Mouse (Mus musculus) MEL (cell line): Measurements from ENCODE around the gene Vps26b. TPM values are rescaled to one million over a fixed set of nuclear protein-coding genes. Genes with fewer than 3 reads are reported as not detected.

Experiments
- DNase-seq: peaks from one replicate; pipeline ENCODE4 v3.0.0; 2011; ENCODE audit warnings: low read depth, low spot score
- H3K27ac ChIP-seq: 2 replicates; pipeline ENCODE4 v1.5.1; 2012; ENCODE audit warnings: low read depth, mild to moderate bottlenecking, control low read depth, low read length, moderate library complexity; ENCODE audit not compliant: control insufficient read depth
- H3K27me3 ChIP-seq, 2 experiments: fragments of 150-350 bp in 1 of 2; sonication (generic) in 1 of 2; 2 replicates each; pipeline ENCODE4 v1.6.1; 2012; ENCODE audit warnings: low read length in 2 of 2, mild to moderate bottlenecking in 2 of 2, improper control_type of control experiment in 1 of 2, moderate library complexity in 1 of 2; ENCODE audit not compliant: insufficient read depth in 2 of 2, control insufficient read depth in 1 of 2
- H3K36me3 ChIP-seq, 2 experiments: 2 replicates each; pipeline ENCODE4 v1.6.1; 2012 to 2014; ENCODE audit warnings: low read length in 2 of 2, improper control_type of control experiment in 1 of 2, inconsistent platforms in 1 of 2, mild to moderate bottlenecking in 1 of 2; ENCODE audit not compliant: insufficient read depth in 2 of 2, control insufficient read depth in 1 of 2
- H3K4me1 ChIP-seq, 2 experiments: fragments of 150-350 bp in 1 of 2; sonication (generic) in 1 of 2; 2 replicates each; pipeline ENCODE4 v1.6.1; 2012; ENCODE audit warnings: low read length in 2 of 2, improper control_type of control experiment in 1 of 2, mild to moderate bottlenecking in 1 of 2; ENCODE audit not compliant: insufficient read depth in 2 of 2, control insufficient read depth in 1 of 2
- H3K4me3 ChIP-seq, 2 experiments: fragments of 150-350 bp in 1 of 2; sonication (generic) in 1 of 2; 2 replicates each; pipeline ENCODE4 v1.5.1; 2012; ENCODE audit warnings: low read depth in 2 of 2, low read length in 2 of 2, mild to moderate bottlenecking in 2 of 2, moderate library complexity in 2 of 2, control low read depth in 1 of 2, improper control_type of control experiment in 1 of 2; ENCODE audit not compliant: control insufficient read depth in 1 of 2, insufficient read depth in 1 of 2
- H3K79me2 ChIP-seq: 2 replicates; pipeline ENCODE4 v1.6.1; 2012; ENCODE audit warnings: mild to moderate bottlenecking, low read length, moderate library complexity; ENCODE audit not compliant: control insufficient read depth, poor library complexity, insufficient read depth
- H3K9ac ChIP-seq: 2 replicates; pipeline ENCODE4 v1.6.1; 2012; ENCODE audit warnings: low read depth, mild to moderate bottlenecking, control low read depth, low read length, moderate library complexity; ENCODE audit not compliant: control insufficient read depth, poor library complexity, severe bottlenecking
- H3K9me3 ChIP-seq: fragments of 150-350 bp; sonication (generic); replicated peaks from 2 replicates; pipeline ENCODE4 v1.6.1; 2012; ENCODE audit warnings: mild to moderate bottlenecking, low read length, improper control_type of control experiment, moderate library complexity; ENCODE audit not compliant: insufficient read depth
- CTCF ChIP-seq, 3 experiments: IDR thresholded peaks in 2 of 3; conservative IDR thresholded peaks in 1 of 3; 2 replicates each; pipeline ENCODE4 v1.5.1; 2011 to 2012; ENCODE audit warnings: low read length in 3 of 3, low read depth in 2 of 3, mild to moderate bottlenecking in 2 of 3, improper control_type of control experiment in 1 of 3, inconsistent platforms in 1 of 3, mixed read lengths in 1 of 3, moderate library complexity in 1 of 3; ENCODE audit not compliant: control insufficient read depth in 1 of 3, insufficient read depth in 1 of 3, poor library complexity in 1 of 3, severe bottlenecking in 1 of 3
- E2F4 ChIP-seq: IDR thresholded peaks from 2 replicates; pipeline ENCODE4 v1.6.1; 2011; ENCODE audit warnings: low read depth, low read length, improper control_type of control experiment, borderline replicate concordance
- GABPA ChIP-seq: IDR thresholded peaks from 2 replicates; pipeline ENCODE4 v1.6.1; 2012; ENCODE audit warnings: low read depth, mild to moderate bottlenecking, inconsistent platforms, low read length, improper control_type of control experiment, moderate library complexity
- GATA1 ChIP-seq: IDR thresholded peaks from 2 replicates; pipeline ENCODE4 v1.6.1; 2011; ENCODE audit warnings: low read depth, low read length, improper control_type of control experiment
- HCFC1 ChIP-seq: IDR thresholded peaks from 2 replicates; pipeline ENCODE4 v1.6.1; 2012; ENCODE audit warnings: low read depth, mild to moderate bottlenecking, inconsistent platforms, low read length, improper control_type of control experiment, moderate library complexity
- MAX ChIP-seq: IDR thresholded peaks from 2 replicates; pipeline ENCODE4 v1.6.1; 2011; ENCODE audit warnings: low read length, improper control_type of control experiment
- MYB ChIP-seq: IDR thresholded peaks from 2 replicates; pipeline ENCODE4 v1.6.1; 2011; ENCODE audit warnings: mild to moderate bottlenecking, low read depth, low read length, improper control_type of control experiment
- NELFE ChIP-seq: IDR thresholded peaks from 2 replicates; pipeline ENCODE4 v1.6.1; 2011; ENCODE audit warnings: low read depth, low read length, improper control_type of control experiment
- POLR2AphosphoS2 ChIP-seq: IDR thresholded peaks from 2 replicates; pipeline ENCODE4 v1.6.1; 2011; ENCODE audit warnings: low read length, improper control_type of control experiment
- POLR2AphosphoS5 ChIP-seq: IDR thresholded peaks from 2 replicates; pipeline ENCODE4 v1.6.1; 2012; ENCODE audit warnings: low read depth, borderline replicate concordance, mild to moderate bottlenecking, inconsistent platforms, low read length, moderate library complexity, mixed read lengths
- RCOR1 ChIP-seq: IDR thresholded peaks from 2 replicates; pipeline ENCODE4 v1.6.1; 2012; ENCODE audit warnings: low read depth, mild to moderate bottlenecking, inconsistent platforms, low read length, improper control_type of control experiment
- SIN3A ChIP-seq: IDR thresholded peaks from 2 replicates; pipeline ENCODE4 v1.6.1; 2012; ENCODE audit warnings: low read length, improper control_type of control experiment, inconsistent platforms
- SMC3 ChIP-seq: IDR thresholded peaks from 2 replicates; pipeline ENCODE4 v1.6.1; 2011; ENCODE audit warnings: low read depth, low read length, improper control_type of control experiment
- TBP ChIP-seq: IDR thresholded peaks from 2 replicates; pipeline ENCODE4 v1.8.0; 2011; ENCODE audit warnings: low read depth, low read length, improper control_type of control experiment
- USF2 ChIP-seq, 2 experiments: IDR thresholded peaks; 2 replicates each; pipeline ENCODE4 v1.6.1; 2011 to 2012; ENCODE audit warnings: improper control_type of control experiment in 2 of 2, low read length in 2 of 2, borderline replicate concordance in 1 of 2, inconsistent platforms in 1 of 2, low read depth in 1 of 2, mild to moderate bottlenecking in 1 of 2; ENCODE audit not compliant: insufficient read depth in 1 of 2
- ZC3H11A ChIP-seq: IDR thresholded peaks from 2 replicates; pipeline ENCODE4 v1.6.1; 2012; ENCODE audit warnings: low read depth, mild to moderate bottlenecking, inconsistent platforms, low read length, improper control_type of control experiment
- ZKSCAN1 ChIP-seq: IDR thresholded peaks from 2 replicates; pipeline ENCODE4 v1.6.1; 2012; ENCODE audit warnings: low read depth, mild to moderate bottlenecking, inconsistent platforms, low read length, improper control_type of control experiment, moderate library complexity
- ZMIZ1 ChIP-seq: IDR thresholded peaks from 2 replicates; pipeline ENCODE4 v1.6.1; 2012; ENCODE audit warnings: low read depth, mild to moderate bottlenecking, inconsistent platforms, low read length, improper control_type of control experiment, moderate library complexity
- polyA plus RNA-seq, 2 experiments: library from polyadenylated mRNA; stranded (reverse) in 1 of 2; unstranded in 1 of 2; fragments of >175 nt in 1 of 2; fragments of >200 nt in 1 of 2; gene quantifications; 2 replicates each; pipeline versions ENCODE4 v1.2.1 to v1.2.4; 2012; ENCODE audit warnings: low replicate concordance in 2 of 2, low read depth in 1 of 2; ENCODE audit not compliant: insufficient read length in 2 of 2, insufficient read depth in 1 of 2, missing spikeins in 1 of 2
- total RNA-seq: library from RNA; depleted of rRNA; stranded (reverse); fragments of 300-350 nt; gene quantifications from 2 replicates; pipeline ENCODE4 v1.2.3, GENCODE M21; 2012; rRNA removed

The Vps26b gene
- total and polyA plus RNA-seq, 3 experiments = 36.1 to 36.4 TPM; not detected in 1

DNA sequence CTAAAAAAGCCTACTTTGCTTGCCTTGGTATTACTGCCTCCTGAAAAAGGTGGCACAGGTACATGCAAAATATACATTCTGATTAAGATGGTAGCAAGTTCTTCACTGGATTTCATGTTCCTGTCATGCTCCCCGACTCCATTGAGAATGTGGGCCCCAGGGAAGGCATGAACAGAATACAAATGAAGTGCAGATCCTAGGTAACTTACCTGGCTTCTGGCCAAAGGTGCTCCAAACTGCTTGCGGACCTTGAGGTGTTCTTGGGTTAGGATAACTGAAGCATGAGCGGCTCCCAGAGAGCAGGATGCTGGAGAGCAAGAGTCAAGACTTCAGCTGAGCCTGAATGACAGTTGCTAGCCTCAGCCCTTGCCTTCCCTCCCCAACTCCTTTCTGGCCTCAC is 51.1 kb downstream of the Vps26b start:
- Histone ChIP-seq H3K9me3 (no peaks in the 10 kb centered on the region), H3K36me3 (peaks cover 0 to 2% of the 10 kb centered on the region in 2 experiments; a peak in 1 of 4 replicates), H3K27ac (no peak overlapping the region), H3K4me3 (no peak overlapping the region), H3K9ac (no peak overlapping the region), H3K27me3 (no peaks in the 10 kb centered on the region), H3K79me2 (no peaks in the 10 kb centered on the region), H3K4me1 (no peaks in the 10 kb centered on the region)
- TF ChIP-seq ZC3H11A (no peak), GABPA (no peak), NELFE (no peak), GATA1 (no peak), POLR2AphosphoS5 (no peak), HCFC1 (no peak), MYB (no peak), E2F4 (no peak), TBP (no peak), CTCF (IDR thresholded peaks at IDR 0.05 in 2 of 3, conservative IDR thresholded peaks at IDR 0.05 in 1 of 3; ENCODE audit: control insufficient read depth in 1 of 3, insufficient read depth in 1 of 3, low read depth in 2 of 3, low read length in 3 of 3, poor library complexity in 1 of 3, severe bottlenecking in 1 of 3) (no peak), USF2 (IDR thresholded peaks at IDR 0.05; ENCODE audit: borderline replicate concordance in 1 of 2, insufficient read depth in 1 of 2, low read depth in 1 of 2, low read length in 2 of 2) (no peak), SMC3 (no peak), MAX (no peak), SIN3A (no peak), RCOR1 (no peak), ZMIZ1 (no peak)
- no peak for DNase-seq

GRCm38 (mm10) chr9:26977754-26978153 is 52.1 kb downstream of the Vps26b start:
- H3K27me3 ChIP-seq = no peaks in the 10 kb centered on the region
- no peaks in the 10 kb centered on the region for H3K4me1 ChIP-seq
- no peak overlapping the region for H3K4me3 ChIP-seq
- peaks cover 0 to 2% of the 10 kb centered on the region in 2 experiments; a peak in 1 of 4 replicates for H3K36me3 ChIP-seq
- no peak for TF ChIP-seq POLR2AphosphoS2
- TF ChIP-seq ZKSCAN1 = no peak
- TF ChIP-seq POLR2AphosphoS5 = no peak
- no peaks in the 10 kb centered on the region for H3K79me2 ChIP-seq
- no peak overlapping the region for H3K9ac ChIP-seq
- no peak for DNase-seq
- H3K9me3 ChIP-seq = no peaks in the 10 kb centered on the region
- no peak overlapping the region for H3K27ac ChIP-seq

Other genes starting within 250 kb of the Vps26b start
- not detected in 2 replicates for gene Glb1l2, start 223.6 kb downstream of the Vps26b start, total RNA-seq
- not detected for gene Glb1l2, start 223.6 kb downstream of the Vps26b start, polyA plus RNA-seq
- not detected in 2 replicates for gene Glb1l3, start 169.2 kb downstream of the Vps26b start, total RNA-seq
- not detected for gene Glb1l3, start 169.2 kb downstream of the Vps26b start, polyA plus RNA-seq
- gene Gm1110, start 107.0 kb downstream of the Vps26b start, total RNA-seq = not detected in 2 replicates
- not detected for gene Gm1110, start 107.0 kb downstream of the Vps26b start, polyA plus RNA-seq
- 16.7 and 17.6 TPM in 2 replicates for gene Acad8, start 30.5 kb downstream of the Vps26b start, total RNA-seq
- 10 to 100 TPM in 1 of 2 experiments, not detected in 1; 22.7 TPM for gene Acad8, start 30.5 kb downstream of the Vps26b start, polyA plus RNA-seq
- gene Thyn1, start 30.4 kb downstream of the Vps26b start, total RNA-seq = 105 and 115 TPM in 2 replicates
- gene Thyn1, start 30.4 kb downstream of the Vps26b start, polyA plus RNA-seq = 100 to 1,000 TPM in 1 of 2 experiments, not detected in 1; 130 TPM
- gene Ncapd3, start 110 bp upstream of the Vps26b start, total RNA-seq = 28.7 and 32.4 TPM in 2 replicates
- gene Ncapd3, start 110 bp upstream of the Vps26b start, polyA plus RNA-seq = 10 to 100 TPM in 1 of 2 experiments, not detected in 1; 36.5 TPM
- not detected in 2 replicates for gene Jam3, start 125.4 kb upstream of the Vps26b start, total RNA-seq
- under 1 TPM in 1 of 2 experiments, not detected in 1; 0.43 TPM for gene Jam3, start 125.4 kb upstream of the Vps26b start, polyA plus RNA-seq